ENCODE assay signal across 12 mouse cellular contexts in genomic region chr4:120364729-120365128, GRCm38 (mm10). TPM values are rescaled to one million over a fixed set of nuclear protein-coding genes. Genes with fewer than 3 reads are reported as not detected.
DNase-seq lines count a peak whose midpoint lies in the region; ATAC-seq and TF ChIP-seq lines count a peak whose summit lies in the region.
"Had no signal": no experiment of that assay in that cellular context is flagged by ENCODE, and none has a peak within 500 bp of the region (broad histone marks: within the 10 kb centered on the region; RNA-seq: fewer than 3 reads in every experiment).

No protein-coding gene starts in this region.

- no peaks in the 10 kb centered on the region for H3K36me3 ChIP-seq in forebrain, embryonic 12.5 days (replicated peaks)
- H3K36me3 ChIP-seq in neural tube, embryonic 12.5 days: no peaks in the 10 kb centered on the region
- no peaks in the 10 kb centered on the region for H3K36me3 ChIP-seq in liver, embryonic 11.5 days (ENCODE audit: control insufficient read depth, insufficient read depth, low read length)
- H3K36me3 ChIP-seq in lung, postnatal 0 days (ENCODE audit: insufficient read depth, low read length): no peaks in the 10 kb centered on the region
- H3K36me3 ChIP-seq: intestine, embryonic 15.5 days; limb, embryonic 12.5 days had no signal

- no peak for TF ChIP-seq CTCF in lung, postnatal 0 days (IDR thresholded peaks at IDR 0.05)

- H3K4me1 ChIP-seq in forebrain, embryonic 12.5 days: peaks cover 43% of the 10 kb centered on the region
- peaks cover 30% of the 10 kb centered on the region for H3K4me1 ChIP-seq in neural tube, embryonic 12.5 days
- H3K4me1 ChIP-seq in liver, embryonic 11.5 days (replicated peaks; ENCODE audit: control insufficient read depth, insufficient read depth, low read length): no peaks in the 10 kb centered on the region
- peaks cover under 1% of the 10 kb centered on the region; the same call in 1 of the 2 replicates for H3K4me1 ChIP-seq in lung, postnatal 0 days (ENCODE audit: insufficient read depth, low read depth, low read length)

- peak; percentile 57 for ATAC-seq in forebrain, embryonic 12.5 days (ENCODE audit: low FRiP score)
- ATAC-seq in neural tube, embryonic 12.5 days (ENCODE audit: low FRiP score, low read depth): peak; percentile 23; the same call in 1 of the 2 replicates
- no peak for ATAC-seq in liver, embryonic 11.5 days (replicated peaks; ENCODE audit: low FRiP score)
- no peak for ATAC-seq in lung, postnatal 0 days
- ATAC-seq: intestine, embryonic 15.5 days had no signal

- 0 out of 2 replicates have a peak overlapping the region, but pooled peaks have one; percentile 14 for H3K27ac ChIP-seq in forebrain, embryonic 12.5 days
- no peak overlapping the region for H3K27ac ChIP-seq in neural tube, embryonic 12.5 days
- H3K27ac ChIP-seq in liver, embryonic 11.5 days (ENCODE audit: low read depth, low read length): no peak overlapping the region
- no peak overlapping the region for H3K27ac ChIP-seq in lung, postnatal 0 days (ENCODE audit: low read length)
- H3K27ac ChIP-seq: intestine, embryonic 15.5 days; limb, embryonic 12.5 days; macrophage had no signal

- 0% methylated on average over 3 of the region's 3 CpGs for WGBS in forebrain, embryonic 12.5 days
- 2% methylated on average over 3 of the region's 3 CpGs for WGBS in neural tube, embryonic 12.5 days
- WGBS in liver, embryonic 11.5 days: 0% methylated on average over 3 of the region's 3 CpGs
- 0% methylated on average over 3 of the region's 3 CpGs for WGBS in lung, postnatal 0 days

- no peak for TF ChIP-seq EP300 in lung, postnatal 0 days (IDR thresholded peaks at IDR 0.05)

- H3K4me3 ChIP-seq in forebrain, embryonic 12.5 days (replicated peaks): no peak overlapping the region
- H3K4me3 ChIP-seq in neural tube, embryonic 12.5 days: no peak overlapping the region
- no peak overlapping the region for H3K4me3 ChIP-seq in liver, embryonic 11.5 days (ENCODE audit: low read depth, low read length)
- H3K4me3 ChIP-seq in lung, postnatal 0 days (ENCODE audit: low read depth, low read length): no peak overlapping the region
- H3K4me3 ChIP-seq: intestine, embryonic 15.5 days; limb, embryonic 12.5 days had no signal

- peaks cover 27% of the 10 kb centered on the region for H3K27me3 ChIP-seq in forebrain, embryonic 12.5 days
- H3K27me3 ChIP-seq in neural tube, embryonic 12.5 days (replicated peaks): no peaks in the 10 kb centered on the region
- H3K27me3 ChIP-seq in liver, embryonic 11.5 days (replicated peaks; ENCODE audit: control insufficient read depth, insufficient read depth, low read length): peaks cover 19% of the 10 kb centered on the region
- H3K27me3 ChIP-seq in lung, postnatal 0 days (replicated peaks; ENCODE audit: insufficient read depth, low read length): no peaks in the 10 kb centered on the region

- DNase-seq in R1 (ENCODE audit: low read depth, low spot score): peak; percentile 60
- DNase-seq in layer of hippocampus, postnatal 36 days: peak; percentile 34 to 42
- DNase-seq in liver, embryonic 11.5 days (ENCODE audit: low spot score): no peak
- DNase-seq in spleen, postnatal 10 days (ENCODE audit: low spot score in 2 of 2): no peak
- DNase-seq in lung, postnatal 0 days (ENCODE audit: low spot score): no peak
- DNase-seq in urinary bladder, postnatal 36 days (ENCODE audit: low spot score in 2 of 2): no peak
- DNase-seq: cerebellum, postnatal 14 days had no signal

- peak overlapping the region; percentile 11 for H3K4me2 ChIP-seq in forebrain, embryonic 12.5 days
- peak overlapping the region; percentile 35; the same call in 1 of the 2 replicates for H3K4me2 ChIP-seq in neural tube, embryonic 12.5 days (replicated peaks)
- H3K4me2 ChIP-seq in liver, embryonic 11.5 days: no peak overlapping the region
- H3K4me2 ChIP-seq in lung, postnatal 0 days (replicated peaks; ENCODE audit: low read depth, low read length): no peak overlapping the region
- H3K4me2 ChIP-seq: intestine, embryonic 15.5 days; limb, embryonic 12.5 days had no signal

- no peak overlapping the region for H3K9ac ChIP-seq in forebrain, embryonic 12.5 days
- no peak overlapping the region for H3K9ac ChIP-seq in neural tube, embryonic 12.5 days
- no peak overlapping the region for H3K9ac ChIP-seq in liver, embryonic 11.5 days (ENCODE audit: low read depth, low read length)
- H3K9ac ChIP-seq in lung, postnatal 0 days (replicated peaks; ENCODE audit: low read depth): no peak overlapping the region
- H3K9ac ChIP-seq: intestine, embryonic 15.5 days; limb, embryonic 12.5 days had no signal

- H3K9me3 ChIP-seq in forebrain, embryonic 12.5 days: no peaks in the 10 kb centered on the region
- no peaks in the 10 kb centered on the region for H3K9me3 ChIP-seq in neural tube, embryonic 12.5 days
- H3K9me3 ChIP-seq in liver, embryonic 11.5 days (ENCODE audit: control insufficient read depth, low read length): no peaks in the 10 kb centered on the region
- H3K9me3 ChIP-seq in lung, postnatal 0 days (ENCODE audit: low read length): no peaks in the 10 kb centered on the region
- H3K9me3 ChIP-seq: intestine, embryonic 15.5 days; limb, embryonic 12.5 days had no signal

RNA-seq across cellular contexts. Expression of gene Scmh1, which starts 40.4 kb away (rescaled TPM):
- polyA plus RNA-seq in forebrain, embryonic 12.5 days (2016; fragmentation: Nextera tagmentation; extraction: Ambion mirVana): 44.6 and 52.7 TPM in 2 replicates
- total RNA-seq in layer of hippocampus, postnatal 36 days (2021): 10 to 100 TPM; 86.8 to 97.9 TPM
- 82.6 and 90.0 TPM in 2 replicates for polyA plus RNA-seq in neural tube, embryonic 12.5 days (2016; fragmentation: Nextera tagmentation; extraction: Ambion mirVana)
- 22.6 and 33.8 TPM in 2 replicates for polyA plus RNA-seq in liver, embryonic 11.5 days (2014; fragmentation: Nextera tagmentation; extraction: Ambion mirVana)
- 24.6 and 26.1 TPM in 2 replicates for polyA plus RNA-seq in lung, postnatal 0 days (2015; fragmentation: Nextera tagmentation; extraction: Ambion mirVana)

Comparison
In these comparisons a context has a peak if more than half of its experiments do, and no peak if none do; other contexts are left out.
1. DNase-seq: peak in R1 (single experiment) and layer of hippocampus, postnatal 36 days (2 of 2); none in liver, embryonic 11.5 days (single experiment), spleen, postnatal 10 days (0 of 2), lung, postnatal 0 days (single experiment) and urinary bladder, postnatal 36 days (0 of 2).
2. ATAC-seq: peak in forebrain, embryonic 12.5 days (single experiment) and neural tube, embryonic 12.5 days (single experiment); none in liver, embryonic 11.5 days (single experiment) and lung, postnatal 0 days (single experiment).
3. H3K4me2 ChIP-seq: peak in forebrain, embryonic 12.5 days (single experiment) and neural tube, embryonic 12.5 days (single experiment); none in liver, embryonic 11.5 days (single experiment) and lung, postnatal 0 days (single experiment).